Mouse (Mus musculus): ENCODE data around the gene Tmem117. TPM values are rescaled to one million over a fixed set of nuclear protein-coding genes. Genes with fewer than 3 reads are reported as not detected.

Gene Tmem117
- polyA plus RNA-seq, 1 experiment from 2014 or later = 0.18 TPM

DNA sequence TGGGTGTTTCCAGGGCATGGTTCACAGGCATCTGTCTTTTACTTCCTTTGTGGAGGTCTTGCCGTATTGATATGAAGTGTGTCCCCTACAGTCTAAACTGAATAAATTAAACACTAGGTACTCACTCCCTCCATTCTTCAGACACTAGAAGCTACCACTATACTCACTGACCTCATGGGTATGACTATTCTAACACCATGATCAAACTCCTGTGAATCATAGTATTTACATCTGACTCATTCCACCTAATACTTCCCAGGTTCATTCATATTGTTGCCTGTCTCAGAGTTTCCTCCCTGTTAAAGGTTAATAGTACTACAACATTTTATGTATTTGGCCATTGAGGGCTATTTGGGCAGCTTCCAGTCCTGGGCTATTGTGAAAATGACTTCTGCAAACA, 274.2 kb downstream of the Tmem117 start:
- ATAC-seq (replicated peaks; ENCODE audit: low FRiP score) (no peak), DNase-seq (ENCODE audit: low spot score) (no peak)
- WGBS = 94% methylated on average over 1 of the region's 1 CpGs
- Histone ChIP-seq H3K4me2 (no peak overlapping the region), H3K9me3 (ENCODE audit: control insufficient read depth, low read length) (no peaks in the 10 kb centered on the region), H3K9ac (ENCODE audit: low read depth, low read length) (no peak overlapping the region), H3K4me1 (replicated peaks; ENCODE audit: control insufficient read depth, insufficient read depth, low read length) (no peaks in the 10 kb centered on the region), H3K36me3 (ENCODE audit: control insufficient read depth, insufficient read depth, low read length) (no peaks in the 10 kb centered on the region), H3K4me3 (ENCODE audit: low read depth, low read length) (no peak overlapping the region), H3K27ac (ENCODE audit: low read depth, low read length) (no peak overlapping the region), H3K27me3 (replicated peaks; ENCODE audit: control insufficient read depth, insufficient read depth, low read length) (no peaks in the 10 kb centered on the region)

DNA sequence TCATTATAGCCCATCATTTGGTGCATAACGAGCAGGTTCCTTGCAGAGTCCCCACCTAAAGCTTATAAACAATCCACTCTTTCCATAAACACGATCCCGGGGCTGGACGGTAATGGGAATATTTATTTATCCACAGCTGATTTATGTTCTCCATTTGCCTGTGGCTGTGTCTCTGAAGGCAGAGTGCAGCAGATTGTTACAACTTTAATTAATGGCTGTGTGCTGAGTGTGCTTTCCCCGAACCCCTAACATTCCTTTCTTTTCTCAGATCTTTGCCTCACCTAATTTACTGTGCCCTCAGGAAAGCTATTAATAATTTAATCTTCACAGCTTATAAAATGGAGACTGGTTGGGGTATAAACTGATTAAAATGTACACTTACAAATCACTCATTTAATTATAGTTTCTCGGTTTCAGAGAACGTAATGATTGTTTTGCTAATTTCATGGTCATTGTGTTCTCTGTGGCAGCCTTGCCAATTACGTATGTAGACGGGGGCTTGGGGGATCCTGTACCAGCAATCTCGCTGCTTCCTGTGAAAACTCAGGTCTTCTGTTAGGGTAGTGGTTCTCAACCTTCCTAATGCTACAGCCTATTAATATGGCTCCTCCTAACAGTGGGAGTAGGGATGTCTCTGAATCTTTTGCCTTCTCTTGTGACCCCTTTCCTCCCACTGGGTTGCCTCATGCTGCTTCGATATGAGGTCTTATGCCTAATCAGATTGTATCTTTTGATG, 275.8 kb downstream of the Tmem117 start:
- Histone ChIP-seq H3K27ac (ENCODE audit: low read depth, low read length) (no peak overlapping the region), H3K9ac (ENCODE audit: low read depth, low read length) (no peak overlapping the region), H3K4me2 (no peak overlapping the region), H3K9me3 (ENCODE audit: control insufficient read depth, low read length) (no peaks in the 10 kb centered on the region), H3K36me3 (ENCODE audit: control insufficient read depth, insufficient read depth, low read length) (no peaks in the 10 kb centered on the region), H3K4me1 (replicated peaks; ENCODE audit: control insufficient read depth, insufficient read depth, low read length) (no peaks in the 10 kb centered on the region), H3K27me3 (replicated peaks; ENCODE audit: control insufficient read depth, insufficient read depth, low read length) (no peaks in the 10 kb centered on the region), H3K4me3 (ENCODE audit: low read depth, low read length) (no peak overlapping the region)
- ATAC-seq (replicated peaks; ENCODE audit: low FRiP score) = no peak
- no peak for DNase-seq (ENCODE audit: low spot score)
- WGBS = 68% methylated on average over 11 of the region's 11 CpGs

DNA sequence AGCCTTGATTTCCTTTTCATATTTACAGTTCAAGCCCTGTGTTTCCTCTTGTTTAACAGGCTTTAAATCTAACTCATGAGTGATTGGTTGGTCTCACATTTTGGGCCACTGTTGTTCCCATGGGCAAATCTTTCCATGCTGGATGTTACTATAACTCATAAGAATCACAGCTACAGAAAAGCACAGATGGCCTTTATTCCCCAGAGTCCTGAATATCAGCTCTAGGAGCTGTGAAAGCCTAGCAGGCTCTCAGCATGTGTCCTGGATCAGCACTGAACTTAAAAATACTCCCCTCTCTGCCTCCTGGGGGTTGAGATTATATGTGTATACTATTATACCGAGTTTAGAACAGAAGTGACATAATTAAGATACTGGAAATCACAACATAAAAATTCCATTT, 292.6 kb downstream of the Tmem117 start:
- Histone ChIP-seq H3K36me3 (ENCODE audit: control insufficient read depth, insufficient read depth, low read length) (no peaks in the 10 kb centered on the region), H3K9ac (ENCODE audit: low read depth, low read length) (no peak overlapping the region), H3K9me3 (ENCODE audit: control insufficient read depth, low read length) (no peaks in the 10 kb centered on the region), H3K27ac (ENCODE audit: low read depth, low read length) (no peak overlapping the region), H3K4me1 (replicated peaks; ENCODE audit: control insufficient read depth, insufficient read depth, low read length) (no peaks in the 10 kb centered on the region), H3K27me3 (replicated peaks; ENCODE audit: control insufficient read depth, insufficient read depth, low read length) (no peaks in the 10 kb centered on the region), H3K4me3 (ENCODE audit: low read depth, low read length) (no peak overlapping the region), H3K4me2 (no peak overlapping the region)
- no peak for ATAC-seq (replicated peaks; ENCODE audit: low FRiP score)
- no peak for DNase-seq (ENCODE audit: low spot score)
- 26% methylated on average over 1 of the region's 1 CpGs for WGBS

DNA sequence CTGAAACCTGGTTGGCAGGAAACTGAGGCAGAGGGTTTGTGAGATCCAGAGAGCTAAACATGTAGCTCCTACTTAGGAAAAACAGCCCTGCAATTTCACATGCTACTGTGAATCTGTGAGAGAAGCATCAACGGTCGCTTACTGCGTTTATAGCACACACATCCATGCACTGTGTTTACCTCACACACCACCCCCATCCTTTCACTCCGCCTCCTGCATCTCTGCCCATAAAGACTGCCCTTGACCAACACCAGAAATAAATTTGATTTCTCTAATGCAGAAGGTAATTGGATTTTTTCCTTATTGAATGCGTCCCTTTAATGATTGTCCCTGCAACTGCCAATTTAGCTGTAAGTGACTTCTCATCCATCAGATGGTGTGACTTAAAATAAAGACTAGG, 299.0 kb downstream of the Tmem117 start:
- no peaks in the 10 kb centered on the region for H3K4me1 ChIP-seq (replicated peaks; ENCODE audit: control insufficient read depth, insufficient read depth, low read length)
- no peaks in the 10 kb centered on the region for H3K27me3 ChIP-seq (replicated peaks; ENCODE audit: control insufficient read depth, insufficient read depth, low read length)
- DNase-seq (ENCODE audit: low spot score) (no peak), ATAC-seq (replicated peaks; ENCODE audit: low FRiP score) (no peak)
- 83% methylated on average over 5 of the region's 5 CpGs for WGBS
- no peak overlapping the region for H3K9ac ChIP-seq (ENCODE audit: low read depth, low read length)
- no peak overlapping the region for H3K4me2 ChIP-seq
- no peak overlapping the region for H3K27ac ChIP-seq (ENCODE audit: low read depth, low read length)
- no peaks in the 10 kb centered on the region for H3K9me3 ChIP-seq (ENCODE audit: control insufficient read depth, low read length)
- no peak overlapping the region for H3K4me3 ChIP-seq (ENCODE audit: low read depth, low read length)
- H3K36me3 ChIP-seq (ENCODE audit: control insufficient read depth, insufficient read depth, low read length) = no peaks in the 10 kb centered on the region

DNA sequence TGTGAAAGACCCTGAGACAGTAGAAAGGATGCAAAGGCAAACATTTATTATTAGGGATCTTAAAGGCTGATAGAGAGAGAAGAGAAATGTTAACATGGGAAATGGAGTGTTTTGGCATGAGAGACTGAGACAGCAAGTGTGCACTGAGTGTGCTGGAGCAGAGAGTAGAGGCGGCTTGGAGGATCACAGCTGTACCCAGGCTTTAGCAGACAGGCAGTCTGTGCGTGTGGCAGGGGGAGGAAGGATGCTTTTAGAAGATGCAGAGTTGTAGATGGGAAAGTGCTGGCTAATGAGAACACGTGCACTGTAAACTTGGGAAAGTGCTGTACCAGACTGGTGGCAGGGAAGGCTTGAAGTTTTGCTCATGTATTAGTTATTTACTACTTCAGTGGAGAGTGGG, 301.7 kb downstream of the Tmem117 start:
- Histone ChIP-seq H3K4me1 (replicated peaks; ENCODE audit: control insufficient read depth, insufficient read depth, low read length) (no peaks in the 10 kb centered on the region), H3K4me2 (no peak overlapping the region), H3K27me3 (replicated peaks; ENCODE audit: control insufficient read depth, insufficient read depth, low read length) (no peaks in the 10 kb centered on the region), H3K36me3 (ENCODE audit: control insufficient read depth, insufficient read depth, low read length) (no peaks in the 10 kb centered on the region), H3K9ac (ENCODE audit: low read depth, low read length) (no peak overlapping the region), H3K4me3 (ENCODE audit: low read depth, low read length) (no peak overlapping the region), H3K27ac (ENCODE audit: low read depth, low read length) (no peak overlapping the region), H3K9me3 (ENCODE audit: control insufficient read depth, low read length) (no peaks in the 10 kb centered on the region)
- DNase-seq (ENCODE audit: low spot score) = no peak
- 69% methylated on average over 3 of the region's 3 CpGs for WGBS
- no peak for ATAC-seq (replicated peaks; ENCODE audit: low FRiP score)

DNA sequence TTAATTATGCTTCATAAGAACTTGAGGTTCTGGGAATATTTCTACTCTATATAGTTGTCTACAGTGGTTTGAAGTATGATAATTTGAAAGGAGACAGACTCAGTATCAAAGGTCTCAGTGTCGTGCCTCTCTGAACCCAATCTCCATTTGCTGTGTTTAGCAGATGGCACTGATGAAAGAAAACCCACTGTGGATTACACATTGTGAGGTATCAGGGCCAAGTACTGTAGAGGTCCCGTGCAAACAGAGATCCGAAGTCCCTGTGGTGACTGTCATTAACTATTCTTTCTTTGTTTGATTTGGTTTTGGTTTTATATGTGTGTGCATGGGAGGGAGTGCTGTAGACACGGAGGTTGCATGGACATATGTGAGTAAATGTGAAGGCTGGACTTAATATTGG, 304.0 kb downstream of the Tmem117 start:
- H3K9me3 ChIP-seq (ENCODE audit: control insufficient read depth, low read length) = no peaks in the 10 kb centered on the region
- H3K9ac ChIP-seq (ENCODE audit: low read depth, low read length) = no peak overlapping the region
- no peaks in the 10 kb centered on the region for H3K36me3 ChIP-seq (ENCODE audit: control insufficient read depth, insufficient read depth, low read length)
- no peaks in the 10 kb centered on the region for H3K27me3 ChIP-seq (replicated peaks; ENCODE audit: control insufficient read depth, insufficient read depth, low read length)
- H3K4me2 ChIP-seq = no peak overlapping the region
- H3K4me1 ChIP-seq (replicated peaks; ENCODE audit: control insufficient read depth, insufficient read depth, low read length) = no peaks in the 10 kb centered on the region
- H3K27ac ChIP-seq (ENCODE audit: low read depth, low read length) = no peak overlapping the region
- no peak for DNase-seq (ENCODE audit: low spot score)
- H3K4me3 ChIP-seq (ENCODE audit: low read depth, low read length) = no peak overlapping the region
- WGBS = 77% methylated on average over 4 of the region's 4 CpGs
- ATAC-seq (replicated peaks; ENCODE audit: low FRiP score) = no peak

DNA sequence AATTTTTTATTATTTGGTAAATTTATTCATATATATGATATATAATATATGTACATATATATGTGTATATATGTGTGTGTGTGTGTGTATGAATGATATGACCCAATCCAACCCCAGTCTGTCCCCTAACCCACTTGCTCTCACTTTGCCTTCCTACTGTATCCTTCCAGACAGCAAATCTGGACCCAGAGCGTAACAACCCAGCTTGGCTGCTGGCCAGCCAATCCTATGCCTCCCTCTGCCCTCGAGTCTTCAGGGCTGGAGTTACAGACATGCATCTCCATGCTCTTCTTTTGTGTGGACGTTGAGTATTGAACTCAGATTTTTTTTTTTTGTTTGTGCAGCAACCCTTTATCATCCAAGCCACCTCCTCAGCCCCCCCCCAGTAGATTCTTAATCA, 304.4 kb downstream of the Tmem117 start:
- DNase-seq (ENCODE audit: low spot score) (no peak), ATAC-seq (replicated peaks; ENCODE audit: low FRiP score) (no peak)
- Histone ChIP-seq H3K36me3 (ENCODE audit: control insufficient read depth, insufficient read depth, low read length) (no peaks in the 10 kb centered on the region), H3K4me3 (ENCODE audit: low read depth, low read length) (no peak overlapping the region), H3K27me3 (replicated peaks; ENCODE audit: control insufficient read depth, insufficient read depth, low read length) (no peaks in the 10 kb centered on the region), H3K9me3 (ENCODE audit: control insufficient read depth, low read length) (no peaks in the 10 kb centered on the region), H3K4me1 (replicated peaks; ENCODE audit: control insufficient read depth, insufficient read depth, low read length) (no peaks in the 10 kb centered on the region), H3K27ac (ENCODE audit: low read depth, low read length) (no peak overlapping the region), H3K9ac (ENCODE audit: low read depth, low read length) (no peak overlapping the region), H3K4me2 (no peak overlapping the region)
- whole genome bisulfite sequencing = 72% methylated on average over 3 of the region's 3 CpGs

DNA sequence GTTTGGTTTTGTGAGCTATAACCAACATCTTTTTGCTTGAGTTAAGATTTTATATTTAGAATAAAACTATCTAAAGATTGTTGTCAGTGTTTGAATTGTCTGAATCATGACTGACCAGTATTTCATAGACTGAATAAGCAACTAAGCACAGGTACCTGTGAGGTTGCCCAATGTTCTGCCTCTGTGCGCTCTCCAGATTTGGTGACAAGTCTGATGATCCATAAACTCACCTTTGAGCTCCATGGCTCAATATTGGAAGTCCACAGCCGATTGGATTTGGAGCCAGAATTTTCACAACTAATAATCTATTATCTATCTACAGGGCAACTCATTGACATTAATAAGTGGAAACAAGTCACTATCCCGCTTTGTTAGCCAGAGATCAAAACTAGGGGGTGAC, 312.9 kb downstream of the Tmem117 start:
- WGBS = 79% methylated on average over 3 of the region's 3 CpGs
- Histone ChIP-seq H3K9me3 (ENCODE audit: control insufficient read depth, low read length) (no peaks in the 10 kb centered on the region), H3K4me1 (replicated peaks; ENCODE audit: control insufficient read depth, insufficient read depth, low read length) (no peaks in the 10 kb centered on the region), H3K9ac (ENCODE audit: low read depth, low read length) (no peak overlapping the region), H3K27ac (ENCODE audit: low read depth, low read length) (no peak overlapping the region), H3K27me3 (replicated peaks; ENCODE audit: control insufficient read depth, insufficient read depth, low read length) (no peaks in the 10 kb centered on the region), H3K4me3 (ENCODE audit: low read depth, low read length) (no peak overlapping the region), H3K4me2 (no peak overlapping the region), H3K36me3 (ENCODE audit: control insufficient read depth, insufficient read depth, low read length) (no peaks in the 10 kb centered on the region)
- no peak for DNase-seq (ENCODE audit: low spot score)
- no peak for ATAC-seq (replicated peaks; ENCODE audit: low FRiP score)

DNA sequence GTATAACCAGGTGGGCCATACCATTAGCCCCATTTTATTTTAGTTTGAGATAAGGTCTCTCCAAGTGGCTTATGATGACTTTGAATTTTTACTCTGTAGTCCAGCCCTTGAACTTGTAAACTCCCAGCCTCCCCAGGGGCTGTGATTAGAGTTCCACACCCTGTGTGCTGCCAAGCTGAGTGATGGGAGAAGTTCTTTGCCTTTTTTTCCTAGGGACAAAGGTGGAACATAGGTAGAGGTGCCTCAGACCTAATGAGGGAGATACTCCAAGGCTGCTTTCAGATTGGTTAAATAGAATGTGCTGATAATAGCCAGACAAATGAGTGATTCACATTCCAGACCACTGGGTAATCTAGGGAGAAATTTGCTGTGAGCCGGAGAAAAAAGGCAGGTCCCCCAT, 313.4 kb downstream of the Tmem117 start:
- Histone ChIP-seq H3K9me3 (ENCODE audit: control insufficient read depth, low read length) (no peaks in the 10 kb centered on the region), H3K36me3 (ENCODE audit: control insufficient read depth, insufficient read depth, low read length) (no peaks in the 10 kb centered on the region), H3K4me1 (replicated peaks; ENCODE audit: control insufficient read depth, insufficient read depth, low read length) (no peaks in the 10 kb centered on the region), H3K9ac (ENCODE audit: low read depth, low read length) (no peak overlapping the region), H3K4me3 (ENCODE audit: low read depth, low read length) (no peak overlapping the region), H3K4me2 (no peak overlapping the region), H3K27ac (ENCODE audit: low read depth, low read length) (no peak overlapping the region), H3K27me3 (replicated peaks; ENCODE audit: control insufficient read depth, insufficient read depth, low read length) (no peaks in the 10 kb centered on the region)
- 62% methylated on average over 1 of the region's 1 CpGs for WGBS
- ATAC-seq (replicated peaks; ENCODE audit: low FRiP score) (no peak), DNase-seq (ENCODE audit: low spot score) (no peak)
